ENCODE assay signal across 33 mouse cellular contexts in genomic region chr13:53320899-53321298, GRCm38 (mm10). TPM values are rescaled to one million over a fixed set of nuclear protein-coding genes. Genes with fewer than 3 reads are reported as not detected.
DNase-seq lines count a peak whose midpoint lies in the region; ATAC-seq lines count a peak whose summit lies in the region.
"Had no signal": no experiment of that assay in that cellular context is flagged by ENCODE, and none has a peak within 500 bp of the region (broad histone marks: within the 10 kb centered on the region; RNA-seq: fewer than 3 reads in every experiment).

No protein-coding gene starts in this region.

- WGBS in neural tube, embryonic 15.5 days, result 76% methylated on average over 12 of the region's 12 CpGs
- 37% methylated on average over 12 of the region's 12 CpGs for WGBS in embryonic facial prominence, embryonic 10.5 days
- 73% methylated on average over 12 of the region's 12 CpGs for WGBS in heart, embryonic 12.5 days

- ATAC-seq in neural tube, embryonic 15.5 days (ENCODE audit: low FRiP score), result no peak
- ATAC-seq in heart, embryonic 12.5 days (ENCODE audit: insufficient number of reproducible peaks, low FRiP score), result no peak
- ATAC-seq: forebrain, embryonic 13.5 days; intestine, embryonic 15.5 days had no signal

- no peak overlapping the region for H3K4me3 ChIP-seq in neural tube, embryonic 15.5 days (replicated peaks)
- no peak overlapping the region for H3K4me3 ChIP-seq in embryonic facial prominence, embryonic 10.5 days
- no peak overlapping the region for H3K4me3 ChIP-seq in heart, embryonic 12.5 days
- H3K4me3 ChIP-seq: forebrain, embryonic 13.5 days; heart, embryonic 13.5 days; hindbrain, embryonic 13.5 days; intestine, embryonic 15.5 days; layer of hippocampus, adult 2 months; limb, embryonic 15.5 days; liver, embryonic 15.5 days; lung, embryonic 15.5 days; megakaryocyte, embryonic 14.5 days had no signal

- no peak overlapping the region for H3K9ac ChIP-seq in neural tube, embryonic 15.5 days (replicated peaks)
- no peak overlapping the region for H3K9ac ChIP-seq in heart, embryonic 12.5 days
- H3K9ac ChIP-seq: forebrain, embryonic 13.5 days; heart, embryonic 13.5 days; hindbrain, embryonic 13.5 days; intestine, embryonic 15.5 days; limb, embryonic 15.5 days; liver, embryonic 15.5 days; lung, embryonic 15.5 days had no signal

- DNase-seq in neural tube, embryonic 10.5 days (ENCODE audit: extremely low spot score, low spot score), result peak; percentile 39
- DNase-seq in embryonic facial prominence, embryonic 10.5 days (ENCODE audit: low spot score), result peak; percentile 76
- DNase-seq in forelimb bud, embryonic 11.5 days (ENCODE audit: low read depth, low spot score), result peak; percentile 76
- DNase-seq in mesoderm, embryonic 11.5 days (ENCODE audit: low read depth, low spot score), result peak; percentile 67
- no peak for DNase-seq in adrenal gland, adult 18-20 months (ENCODE audit: low spot score in 2 of 2)
- DNase-seq in gastrocnemius, postnatal 14 days, result no peak
- DNase-seq: adrenal gland, postnatal 10 days; B cell, adult 2 months; cerebellum, adult 18-20 months; cerebellum, postnatal 25 days; gastrocnemius, postnatal 10 days; heart, adult 11 months; heart, postnatal 14 days; kidney, adult 9 months; kidney, postnatal 25 days; layer of hippocampus, postnatal 36 days; lung, postnatal 36 days; right cerebral cortex, postnatal 14 days had no signal

- intact Hi-C loops in gastrocnemius, postnatal 14 days (cut with DNase I; ENCODE audit: low total_unique reads), result no loop called here

- H3K4me1 ChIP-seq in neural tube, embryonic 15.5 days, result no peaks in the 10 kb centered on the region
- H3K4me1 ChIP-seq in embryonic facial prominence, embryonic 10.5 days, result peaks cover 23% of the 10 kb centered on the region
- no peaks in the 10 kb centered on the region for H3K4me1 ChIP-seq in heart, embryonic 12.5 days (replicated peaks)
- H3K4me1 ChIP-seq: forebrain, embryonic 13.5 days; heart, embryonic 13.5 days; hindbrain, embryonic 13.5 days; intestine, embryonic 15.5 days; liver, embryonic 15.5 days; lung, embryonic 15.5 days; megakaryocyte, embryonic 14.5 days had no signal

- H3K4me2 ChIP-seq in neural tube, embryonic 15.5 days, result no peak overlapping the region
- no peak overlapping the region for H3K4me2 ChIP-seq in heart, embryonic 12.5 days
- H3K4me2 ChIP-seq: forebrain, embryonic 13.5 days; heart, embryonic 13.5 days; hindbrain, embryonic 13.5 days; intestine, embryonic 15.5 days; limb, embryonic 15.5 days; liver, embryonic 15.5 days; lung, embryonic 15.5 days had no signal

- no peaks in the 10 kb centered on the region for H3K36me3 ChIP-seq in neural tube, embryonic 15.5 days
- H3K36me3 ChIP-seq in embryonic facial prominence, embryonic 10.5 days (replicated peaks), result no peaks in the 10 kb centered on the region
- no peaks in the 10 kb centered on the region for H3K36me3 ChIP-seq in heart, embryonic 12.5 days
- H3K36me3 ChIP-seq: G1E; heart, embryonic 13.5 days; hindbrain, embryonic 13.5 days; intestine, embryonic 15.5 days; limb, embryonic 15.5 days; liver, embryonic 15.5 days; lung, embryonic 15.5 days had no signal

- no peaks in the 10 kb centered on the region for H3K27me3 ChIP-seq in neural tube, embryonic 15.5 days (replicated peaks)
- peaks cover 7% of the 10 kb centered on the region; the same call in 1 of the 2 replicates for H3K27me3 ChIP-seq in embryonic facial prominence, embryonic 10.5 days (replicated peaks; ENCODE audit: low read depth, poor library complexity, severe bottlenecking)
- H3K27me3 ChIP-seq in heart, embryonic 12.5 days (replicated peaks), result no peaks in the 10 kb centered on the region
- H3K27me3 ChIP-seq: CH12.LX; forebrain, embryonic 13.5 days; heart, embryonic 13.5 days; hindbrain, embryonic 13.5 days; intestine, embryonic 15.5 days; liver, embryonic 15.5 days; lung, embryonic 15.5 days had no signal

- H3K27ac ChIP-seq in neural tube, embryonic 15.5 days (replicated peaks), result no peak overlapping the region
- H3K27ac ChIP-seq in embryonic facial prominence, embryonic 10.5 days (replicated peaks), result peak overlapping the region; percentile 26; the same call in 1 of the 2 replicates
- H3K27ac ChIP-seq in heart, embryonic 12.5 days (ENCODE audit: poor library complexity, severe bottlenecking), result no peak overlapping the region
- H3K27ac ChIP-seq: forebrain, embryonic 13.5 days; heart, embryonic 13.5 days; hindbrain, embryonic 13.5 days; intestine, embryonic 15.5 days; layer of hippocampus, adult 2 months; limb, embryonic 15.5 days; liver, embryonic 15.5 days; lung, embryonic 15.5 days; stomach, postnatal 0 days had no signal

- H3K9me3 ChIP-seq in neural tube, embryonic 15.5 days (replicated peaks), result no peaks in the 10 kb centered on the region
- peaks cover 4% of the 10 kb centered on the region; the same call in 1 of the 2 replicates for H3K9me3 ChIP-seq in embryonic facial prominence, embryonic 10.5 days
- peaks cover 12% of the 10 kb centered on the region; the same call in 1 of the 2 replicates for H3K9me3 ChIP-seq in heart, embryonic 12.5 days (replicated peaks)
- H3K9me3 ChIP-seq: forebrain, embryonic 13.5 days; intestine, embryonic 15.5 days; liver, embryonic 15.5 days; lung, embryonic 15.5 days had no signal

RNA-seq across cellular contexts. Expression of gene Ror2, which starts 35.0 kb away (rescaled TPM):
- 3.4 and 4.8 TPM in 2 replicates for polyA plus RNA-seq in neural tube, embryonic 15.5 days (2015; fragmentation: Nextera tagmentation; extraction: Ambion mirVana)
- 20.7 and 23.6 TPM in 2 replicates for polyA plus RNA-seq in embryonic facial prominence, embryonic 10.5 days (2016; fragmentation: Nextera tagmentation; extraction: Ambion mirVana)
- total RNA-seq in adrenal gland, adult 18-20 months (2021), result 1 to 10 TPM; 3.5 to 4.8 TPM
- polyA plus RNA-seq in heart, embryonic 12.5 days (2016; fragmentation: Nextera tagmentation; extraction: Ambion mirVana), result 28.3 and 30.7 TPM in 2 replicates
- 1 to 10 TPM; 2.4 to 2.5 TPM for total RNA-seq in gastrocnemius, postnatal 14 days (2021)
- total RNA-seq: G1E; neutrophil, adult 5-6 weeks had no signal
- polyA plus RNA-seq: G1E had no signal

RNA-seq across cellular contexts. Expression of gene Sptlc1, which starts 56.3 kb away (rescaled TPM):
- polyA plus RNA-seq in neural tube, embryonic 15.5 days (2015; fragmentation: Nextera tagmentation; extraction: Ambion mirVana), result 25.4 and 26.0 TPM in 2 replicates
- 29.4 and 32.4 TPM in 2 replicates for polyA plus RNA-seq in embryonic facial prominence, embryonic 10.5 days (2016; fragmentation: Nextera tagmentation; extraction: Ambion mirVana)
- total RNA-seq in adrenal gland, adult 18-20 months (2021), result 10 to 100 TPM; 45.3 to 82.0 TPM
- polyA plus RNA-seq in heart, embryonic 12.5 days (2016; fragmentation: Nextera tagmentation; extraction: Ambion mirVana), result 18.8 and 21.0 TPM in 2 replicates
- 10 to 100 TPM in 1 of 2 experiments, 1 to 10 TPM in 1; 9.5 to 11.1 TPM for total RNA-seq in gastrocnemius, postnatal 14 days (2021)

Comparison
In these comparisons a context has a peak if more than half of its experiments do, and no peak if none do; other contexts are left out.
1. DNase-seq: peak in neural tube, embryonic 10.5 days (single experiment), embryonic facial prominence, embryonic 10.5 days (single experiment), forelimb bud, embryonic 11.5 days (single experiment) and mesoderm, embryonic 11.5 days (single experiment); none in adrenal gland, adult 18-20 months (0 of 2) and gastrocnemius, postnatal 14 days (single experiment).